ENCODE assay signal across 8 mouse cellular contexts in genomic region chr1:39478057-39478895, GRCm38 (mm10). TPM values are rescaled to one million over a fixed set of nuclear protein-coding genes. Genes with fewer than 3 reads are reported as not detected.
DNase-seq lines count a peak whose midpoint lies in the region; ATAC-seq lines count a peak whose summit lies in the region.

Gene Tbc1d8, minus strand, starts transcription at chr1:39478755.

- H3K9ac ChIP-seq in embryonic facial prominence, embryonic 12.5 days: peak within 1 kb of the TSS; percentile 65
- H3K9ac ChIP-seq in limb, embryonic 12.5 days (replicated peaks): peak within 1 kb of the TSS; percentile 70
- peak within 1 kb of the TSS; percentile 70 for H3K9ac ChIP-seq in midbrain, embryonic 14.5 days (replicated peaks; ENCODE audit: low read length)

- no peaks in the 10 kb centered on the region for H3K9me3 ChIP-seq in embryonic facial prominence, embryonic 12.5 days
- H3K9me3 ChIP-seq in limb, embryonic 12.5 days: no peaks in the 10 kb centered on the region
- no peaks in the 10 kb centered on the region for H3K9me3 ChIP-seq in midbrain, embryonic 14.5 days (ENCODE audit: control insufficient read depth, low read length)

- H3K27me3 ChIP-seq in embryonic facial prominence, embryonic 12.5 days: peaks cover 19% of the 10 kb centered on the region
- peaks cover 21% of the 10 kb centered on the region for H3K27me3 ChIP-seq in limb, embryonic 12.5 days
- no peaks in the 10 kb centered on the region for H3K27me3 ChIP-seq in midbrain, embryonic 14.5 days (ENCODE audit: control insufficient read depth, insufficient read depth, low read length)

- H3K4me1 ChIP-seq in embryonic facial prominence, embryonic 12.5 days: peaks cover 16% of the 10 kb centered on the region
- peaks cover 13% of the 10 kb centered on the region for H3K4me1 ChIP-seq in limb, embryonic 12.5 days (replicated peaks)
- peaks cover 20% of the 10 kb centered on the region for H3K4me1 ChIP-seq in midbrain, embryonic 14.5 days (ENCODE audit: control insufficient read depth, insufficient read depth, low read length)

- ATAC-seq in embryonic facial prominence, embryonic 12.5 days (ENCODE audit: insufficient number of reproducible peaks, insufficient read depth, low FRiP score, low TSS enrichment): peak; percentile 90
- peak; percentile 95 for ATAC-seq in limb, embryonic 12.5 days (ENCODE audit: insufficient number of reproducible peaks, insufficient read depth, low FRiP score, low TSS enrichment, low read depth)
- peak; percentile 93 for ATAC-seq in midbrain, embryonic 14.5 days (ENCODE audit: low FRiP score, low TSS enrichment)

- peak within 1 kb of the TSS; percentile 73 for H3K27ac ChIP-seq in embryonic facial prominence, embryonic 12.5 days
- H3K27ac ChIP-seq in limb, embryonic 12.5 days: peak within 1 kb of the TSS; percentile 84
- H3K27ac ChIP-seq in midbrain, embryonic 14.5 days (replicated peaks; ENCODE audit: low read depth, low read length): peak within 1 kb of the TSS; percentile 84

- no peaks in the 10 kb centered on the region for H3K36me3 ChIP-seq in embryonic facial prominence, embryonic 12.5 days
- no peaks in the 10 kb centered on the region for H3K36me3 ChIP-seq in limb, embryonic 12.5 days
- no peaks in the 10 kb centered on the region for H3K36me3 ChIP-seq in midbrain, embryonic 14.5 days (ENCODE audit: control insufficient read depth, insufficient read depth, low read length)

- H3K4me3 ChIP-seq in embryonic facial prominence, embryonic 12.5 days: peak within 1 kb of the TSS; percentile 67
- peak within 1 kb of the TSS; percentile 67 for H3K4me3 ChIP-seq in limb, embryonic 12.5 days (replicated peaks)
- H3K4me3 ChIP-seq in midbrain, embryonic 14.5 days (replicated peaks; ENCODE audit: low read depth, low read length): peak within 1 kb of the TSS; percentile 68

- DNase-seq in 3134 (ENCODE audit: extremely low read depth, insufficient read length, low spot score): peak; percentile 93
- peak; percentile 94 to 95 for DNase-seq in adrenal gland, postnatal 36 days
- peak; percentile 99 for DNase-seq in heart, adult 11 months
- DNase-seq in kidney, adult 18-20 months: peak; percentile 88
- peak; percentile 91 for DNase-seq in midbrain, embryonic 14.5 days
- DNase-seq in spleen, adult 18-20 months: peak; percentile 48 to 66

- under 1% methylated on average over 77 of the region's 90 CpGs for WGBS in embryonic facial prominence, embryonic 12.5 days
- under 1% methylated on average over 76 of the region's 90 CpGs for WGBS in limb, embryonic 12.5 days
- WGBS in midbrain, embryonic 14.5 days: under 1% methylated on average over 86 of the region's 90 CpGs

- peak within 1 kb of the TSS; percentile 94 for H3K4me2 ChIP-seq in embryonic facial prominence, embryonic 12.5 days (replicated peaks)
- H3K4me2 ChIP-seq in limb, embryonic 12.5 days: peak within 1 kb of the TSS; percentile 94
- H3K4me2 ChIP-seq in midbrain, embryonic 14.5 days (ENCODE audit: low read length): peak within 1 kb of the TSS; percentile 98

RNA-seq across cellular contexts. Expression of gene Tbc1d8, which starts in this region (rescaled TPM):
- 10 to 100 TPM in 1 of 2 experiments, 1 to 10 TPM in 1; 6.9 to 18.7 TPM for total RNA-seq in adrenal gland, postnatal 36 days (2021)
- 9.4 and 9.9 TPM in 2 replicates for polyA plus RNA-seq in embryonic facial prominence, embryonic 12.5 days (2016; fragmentation: Nextera tagmentation; extraction: Ambion mirVana)
- polyA plus RNA-seq in limb, embryonic 12.5 days (2016; fragmentation: Nextera tagmentation; extraction: Ambion mirVana): 8.9 and 10.9 TPM in 2 replicates
- polyA plus RNA-seq in midbrain, embryonic 14.5 days (2014; fragmentation: Nextera tagmentation; extraction: Ambion mirVana): 8.9 and 12.1 TPM in 2 replicates

Comparison
In these comparisons a context has a peak if more than half of its experiments do, and no peak if none do; other contexts are left out.
1. Peak in every context shown above with its lines: DNase-seq, ATAC-seq, H3K4me3 ChIP-seq and H3K27ac ChIP-seq.